ENCODE assay signal across 11 mouse cellular contexts in the genomic region with DNA sequence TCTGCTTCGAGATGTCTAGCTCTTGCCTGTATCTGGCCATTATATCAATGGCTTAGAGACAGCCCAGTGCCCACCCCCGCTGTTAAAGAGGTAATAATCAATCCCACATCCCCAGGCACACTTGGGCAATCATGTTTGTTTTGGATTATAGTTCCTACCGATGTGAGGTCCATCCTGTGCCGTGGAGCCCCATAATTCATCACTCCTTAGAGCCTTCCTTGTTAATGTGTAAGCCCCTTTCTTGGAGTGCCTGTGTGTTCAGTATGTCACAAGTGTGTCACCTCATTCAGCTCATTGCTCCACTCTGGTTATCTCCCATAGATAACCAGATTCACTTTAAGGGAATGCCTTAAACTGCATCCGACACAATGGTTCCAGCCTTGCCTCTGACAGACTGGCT.
"Had no signal": no experiment of that assay in that cellular context is flagged by ENCODE, and none has a peak within 500 bp of the region (broad histone marks: within the 10 kb centered on the region; RNA-seq: fewer than 3 reads in every experiment).

No protein-coding gene starts in this region.

- H3K4me1 ChIP-seq: stomach, embryonic 15.5 days had no signal

- ATAC-seq: hindbrain, postnatal 0 days; midbrain, embryonic 13.5 days had no signal

- H3K9me3 ChIP-seq: kidney, embryonic 15.5 days; limb, embryonic 10.5 days; midbrain, embryonic 13.5 days; stomach, embryonic 15.5 days had no signal

- H3K27ac ChIP-seq: hindbrain, postnatal 0 days; kidney, embryonic 15.5 days; left cerebral cortex, adult 2 months; limb, embryonic 10.5 days; midbrain, embryonic 13.5 days; stomach, embryonic 15.5 days had no signal

- H3K27me3 ChIP-seq: kidney, embryonic 15.5 days; stomach, embryonic 15.5 days had no signal

- DNase-seq: kidney, adult 11 months; kidney, postnatal 14 days; right cerebral cortex, postnatal 14 days; thymus, postnatal 4 days had no signal

- H3K9ac ChIP-seq: kidney, embryonic 15.5 days; midbrain, embryonic 13.5 days; stomach, embryonic 15.5 days had no signal

- H3K4me2 ChIP-seq: kidney, embryonic 15.5 days; liver, embryonic 11.5 days; midbrain, embryonic 13.5 days; stomach, embryonic 15.5 days had no signal

- H3K4me3 ChIP-seq: kidney, embryonic 15.5 days; left cerebral cortex, adult 2 months; limb, embryonic 10.5 days; midbrain, embryonic 13.5 days; stomach, embryonic 15.5 days had no signal

- H3K36me3 ChIP-seq: kidney, embryonic 15.5 days; limb, embryonic 10.5 days; midbrain, embryonic 13.5 days; stomach, embryonic 15.5 days had no signal
